Mouse (Mus musculus): ENCODE results near the gene Gm47969.
A peak's percentile ranks its signal among the peaks of the same experiment; 100 is the strongest.

- TF ChIP-seq SMC3 (IDR thresholded peaks at IDR 0.05; ENCODE audit: low read depth, low read length) = no peak
- no peak for TF ChIP-seq CTCF (conservative IDR thresholded peaks at IDR 0.05 in 1 of 2, IDR thresholded peaks at IDR 0.05 in 1 of 2; ENCODE audit: low read depth in 2 of 2, low read length in 2 of 2)
- no peak for TF ChIP-seq KAT2A (IDR thresholded peaks at IDR 0.05; ENCODE audit: insufficient replicate concordance, low read length)
- TF ChIP-seq POLR2AphosphoS2 (IDR thresholded peaks at IDR 0.05; ENCODE audit: low read depth, low read length) = no peak
- TF ChIP-seq GABPA (IDR thresholded peaks at IDR 0.05; ENCODE audit: insufficient replicate concordance, low read depth, low read length) = no peak
- no peak for TF ChIP-seq EP300 (IDR thresholded peaks at IDR 0.05; ENCODE audit: low read length)
- TF ChIP-seq SIN3A (IDR thresholded peaks at IDR 0.05; ENCODE audit: low read length) = peak; percentile 29; the same call in 1 of the 2 replicates
- no peak for TF ChIP-seq MAX (IDR thresholded peaks at IDR 0.05; ENCODE audit: low read length)
- no peak for TF ChIP-seq RAD21 (IDR thresholded peaks at IDR 0.05; ENCODE audit: low read depth, low read length)
Measured at GRCm38 (mm10) chr1:83038109-83038672, 6.5 kb upstream of the Gm47969 start, which contains the start of gene Slc19a3.

All from CH12.LX (cell line).